Mouse (Mus musculus): ENCODE results near the gene Gclm. TPM values are rescaled to one million over a fixed set of nuclear protein-coding genes. Genes with fewer than 3 reads are reported as not detected.
A peak's percentile ranks its signal among the peaks of the same experiment; 100 is the strongest.

Gene Gclm
- polyA plus RNA-seq, 1 experiment from 2014 or later: 102 TPM

MicroRNA genes within 50 kb of the gene (microRNA counts, 519-probe panel; counts per million panel counts)
- 2,258 counts per million, percentile 28 among the panel's probes with 10 or more counts for microRNA mmu-miR-760

Small RNA genes within 50 kb of the gene (microRNA-seq; reads per million reads assigned to microRNA genes)
- gene Gm22903 (not detected), gene Mir760 (24.3 reads per million, percentile 42 among the genes with 10 or more reads in this experiment)

Other genes with a start within 250 kb of the Gclm start
- gene Abca4, start 201.1 kb upstream of the Gclm start, polyA plus RNA-seq (2015; fragmentation: Nextera tagmentation; extraction: Ambion mirVana): 0.70 and 0.72 TPM in 2 replicates
- 73.3 and 82.0 TPM in 2 replicates for gene Dnttip2, start 28.8 kb downstream of the Gclm start, polyA plus RNA-seq (2015; fragmentation: Nextera tagmentation; extraction: Ambion mirVana)
- 13.8 and 15.5 TPM in 2 replicates for gene Bcar3, start 48.6 kb downstream of the Gclm start, polyA plus RNA-seq (2015; fragmentation: Nextera tagmentation; extraction: Ambion mirVana)

Measured in kidney, embryonic 15.5 days (tissue).